Mouse (Mus musculus) adrenal gland, adult 8-10 months (tissue): ENCODE results near the gene Psmb5. TPM values are rescaled to one million over a fixed set of nuclear protein-coding genes. Genes with fewer than 3 reads are reported as not detected.

Experiments
- microRNA-seq, 2 experiments: library from miRNA; unstranded; fragments of <30 nt; microRNA quantifications; one replicate each; pipeline ENCODE4 v1.2.0; 2022
- total RNA-seq, 4 experiments: library from RNA; stranded (reverse); gene quantifications; 2 replicates each; pipeline ENCODE4 v1.2.4; 2022

Gene Psmb5
- total RNA-seq, 4 experiments from 2014 or later = 254 to 479 (median 341) TPM

Small RNAs within 50 kb of the gene (microRNA-seq; reads per million reads assigned to microRNA genes)
- gene Mir686 (0 to 0.17 reads per million in 2 experiments), gene Mir6948 (0 to 1.0 reads per million in 2 experiments)

Other genes starting within 250 kb of the Psmb5 start
- 1 to 10 TPM; 4.6 to 8.5 (median 6.4) TPM for gene Slc7a7, start 200.2 kb downstream of the Psmb5 start, total RNA-seq
- 100 to 1,000 TPM; 179 to 219 (median 209) TPM for gene Mrpl52, start 191.1 kb downstream of the Psmb5 start, total RNA-seq
- 10 to 100 TPM; 34.8 to 49.0 (median 44.5) TPM for gene Mmp14, start 186.4 kb downstream of the Psmb5 start, total RNA-seq
- 100 to 1,000 TPM; 119 to 147 (median 137) TPM for gene Lrp10, start 153.9 kb downstream of the Psmb5 start, total RNA-seq
- 1 to 10 TPM in 1 of 4 experiments, under 1 TPM in 3; 0.25 to 1.9 (median 0.45) TPM for gene Rem2, start 141.9 kb downstream of the Psmb5 start, total RNA-seq
- 10 to 100 TPM; 48.4 to 53.6 (median 50.9) TPM for gene Prmt5, start 100.5 kb downstream of the Psmb5 start, total RNA-seq
- 10 to 100 TPM; 24.1 to 34.1 (median 29.4) TPM for gene Haus4, start 63.4 kb downstream of the Psmb5 start, total RNA-seq
- gene Ajuba, start 40.5 kb downstream of the Psmb5 start, total RNA-seq = 10 to 100 TPM; 23.7 to 41.6 (median 32.6) TPM
- gene 4931414P19Rik, start 12.0 kb downstream of the Psmb5 start, total RNA-seq = 1 to 10 TPM; 3.6 to 6.2 (median 5.0) TPM
- not detected for gene Psmb11, start 3.4 kb upstream of the Psmb5 start, total RNA-seq
- not detected for gene Gm17606, start 22.9 kb upstream of the Psmb5 start, total RNA-seq
- gene Cdh24, start 23.3 kb upstream of the Psmb5 start, total RNA-seq = 1 to 10 TPM in 2 of 4 experiments, under 1 TPM in 2; 0.46 to 2.0 (median 1.3) TPM
- gene 1700123O20Rik, start 68.2 kb upstream of the Psmb5 start, total RNA-seq = 10 to 100 TPM; 34.2 to 43.9 (median 39.6) TPM
- 100 to 1,000 TPM; 140 to 305 (median 208) TPM for gene Acin1, start 68.9 kb upstream of the Psmb5 start, total RNA-seq
- gene Gm29776, start 80.8 kb upstream of the Psmb5 start, total RNA-seq = under 1 TPM in 2 of 4 experiments, not detected in 2; 0.19 to 0.59 TPM
- gene Cebpe, start 94.2 kb upstream of the Psmb5 start, total RNA-seq = not detected
- gene Slc7a8, start 163.9 kb upstream of the Psmb5 start, total RNA-seq = 10 to 100 TPM; 26.6 to 51.8 (median 40.3) TPM
- gene Rnf212b, start 196.1 kb upstream of the Psmb5 start, total RNA-seq = 1 to 10 TPM in 2 of 4 experiments, under 1 TPM in 2; 0.77 to 1.7 (median 1.2) TPM